Mouse (Mus musculus) liver, embryonic 14.5 days (tissue): ENCODE measurements at regions not wholly inside any gene's neighbourhood (a gene's known extent, or its start where the extent isn't known, plus 50 kb on each side); places are given as distances from the start of the nearest gene placed in this dataset.

ENCODE experiments used
- CTCF ChIP-seq: IDR thresholded peaks from 2 replicates; pipeline ENCODE4 v1.5.1; 2016; ENCODE audit warnings: antibody characterized with exemption, low read depth, control low read depth
- EP300 ChIP-seq: IDR thresholded peaks from 2 replicates; pipeline ENCODE4 v1.6.1; 2016; ENCODE audit warnings: antibody characterized with exemption, low read depth

DNA sequence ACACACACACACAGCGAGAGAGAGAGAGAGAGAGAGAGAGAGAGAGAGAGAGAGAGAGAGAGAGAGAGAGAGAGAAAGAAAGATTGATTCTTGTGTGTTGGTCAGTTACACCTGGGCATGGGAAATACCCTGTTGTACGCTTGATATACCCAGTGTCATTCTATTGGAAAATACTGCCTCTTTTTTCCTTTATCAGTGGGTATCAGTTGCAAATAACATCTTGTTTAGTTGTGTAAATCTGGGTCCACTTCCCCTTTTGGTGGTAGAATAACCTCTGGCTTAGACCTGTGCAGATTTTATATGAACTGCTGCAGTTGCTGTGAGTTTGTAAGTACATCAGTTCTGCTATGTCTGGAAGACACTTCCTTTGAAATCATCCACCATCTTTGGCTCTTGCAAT, 373.4 kb upstream of the Ccdc54 start:
- TF ChIP-seq CTCF = no peak
- no peak for TF ChIP-seq EP300
